Mouse (Mus musculus) 3T3-L1 (cell line): ENCODE results near the gene Btaf1.
A peak's percentile ranks its signal among the peaks of the same experiment; 100 is the strongest.

Source experiments
- DNase-seq: peaks from one replicate; pipeline ENCODE4 v3.0.0-alpha.2; 2015; ENCODE audit warnings: low read depth, low spot score

The Btaf1 gene

GRCm38 (mm10) chr19:36925671-36926552 lies at the start of gene Btaf1:
TSS of gene Btaf1 (plus strand) at chr19:36926079.
- peak; percentile 85 for DNase-seq

- DNase-seq: no peak
These were observed 48.5 kb upstream of the Btaf1 start for GRCm38 (mm10) chr19:36877329-36877728.

- no peak for DNase-seq
These were observed 47.0 kb upstream of the Btaf1 start for GRCm38 (mm10) chr19:36878743-36879495.

- peak; percentile 68 for DNase-seq
These were observed 42.8 kb upstream of the Btaf1 start for GRCm38 (mm10) chr19:36883119-36883518.

DNA sequence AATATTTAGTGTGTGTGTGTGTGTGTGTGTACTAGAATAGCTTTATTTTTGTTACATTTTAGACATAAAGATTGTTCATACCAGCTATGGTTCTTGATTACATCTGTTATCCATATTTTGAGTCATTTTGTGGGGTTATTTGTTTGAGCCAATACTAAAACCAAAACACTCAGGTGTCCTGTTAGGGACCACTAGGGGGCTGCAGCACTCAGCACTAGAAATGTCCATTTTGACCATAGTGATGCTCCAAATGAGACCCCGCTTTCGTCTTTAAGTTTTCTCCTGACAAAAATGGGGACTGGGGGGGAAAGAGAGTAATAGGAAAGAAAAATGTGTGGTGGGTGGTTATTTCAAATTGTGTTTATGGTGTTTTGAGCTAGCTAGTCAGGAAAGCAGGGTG lies 39.6 kb upstream of the Btaf1 start:
- peak; percentile 40 for DNase-seq

GRCm38 (mm10) chr19:36887706-36888105 lies 38.2 kb upstream of the Btaf1 start:
- DNase-seq: no peak

- DNase-seq: no peak
These were observed 34.1 kb upstream of the Btaf1 start for GRCm38 (mm10) chr19:36891746-36892145.

DNA sequence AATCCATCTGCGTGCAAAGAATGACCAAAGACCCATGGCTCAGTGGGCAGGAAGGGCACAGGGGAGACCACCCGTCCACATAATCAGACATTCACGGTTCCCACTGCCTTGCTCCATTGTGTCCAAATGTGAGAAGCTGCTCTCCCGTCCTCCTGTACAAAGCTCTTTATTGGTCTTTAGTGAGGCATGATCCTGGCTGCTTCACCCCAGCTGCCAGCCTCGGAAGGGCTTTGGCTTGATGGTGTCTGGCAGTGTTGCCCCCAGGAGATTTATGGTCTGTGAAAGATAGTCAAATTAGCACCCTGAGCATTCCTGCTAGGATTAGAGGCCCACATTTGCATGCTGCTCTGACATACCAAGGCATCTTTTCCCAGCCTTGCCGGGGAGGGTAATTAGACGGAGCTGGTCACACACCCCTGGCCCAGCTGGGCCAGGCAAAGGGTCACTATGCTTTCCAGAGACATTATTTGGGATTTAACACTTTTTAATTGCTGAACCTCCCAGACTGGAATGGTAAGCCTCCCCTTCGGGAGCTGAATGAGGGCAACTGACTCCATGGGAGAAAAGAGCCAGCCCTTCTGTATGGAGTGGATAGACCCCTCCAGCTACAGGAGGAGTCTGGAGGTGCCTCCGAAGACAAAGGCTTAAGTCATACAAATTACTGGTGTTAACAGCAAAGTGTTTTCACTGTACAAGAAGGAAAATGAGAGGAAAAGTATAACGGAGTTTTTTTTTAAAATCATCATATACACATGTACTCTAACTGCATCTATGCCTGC lies 28.9 kb upstream of the Btaf1 start:
- DNase-seq: no peak

DNA sequence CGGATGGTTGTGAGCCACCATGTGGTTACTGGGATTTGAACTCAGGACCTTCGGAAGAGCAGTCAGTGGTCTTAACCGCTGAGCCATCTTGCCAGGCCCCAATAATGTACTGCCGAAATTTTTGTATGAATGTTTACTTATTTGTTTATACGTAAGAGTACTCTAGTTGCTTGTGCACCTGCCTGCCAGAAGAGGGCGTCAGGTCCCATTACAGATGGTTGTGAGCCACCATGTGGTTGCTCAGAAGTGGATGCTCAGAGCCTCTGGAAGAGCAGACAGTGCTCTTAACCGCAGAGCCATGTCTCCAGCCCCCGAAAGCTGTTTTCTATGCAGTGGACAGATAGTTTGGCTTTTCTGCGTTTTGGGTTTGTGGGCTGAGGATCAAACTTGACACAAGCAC lies 28.1 kb upstream of the Btaf1 start:
- no peak for DNase-seq

DNA sequence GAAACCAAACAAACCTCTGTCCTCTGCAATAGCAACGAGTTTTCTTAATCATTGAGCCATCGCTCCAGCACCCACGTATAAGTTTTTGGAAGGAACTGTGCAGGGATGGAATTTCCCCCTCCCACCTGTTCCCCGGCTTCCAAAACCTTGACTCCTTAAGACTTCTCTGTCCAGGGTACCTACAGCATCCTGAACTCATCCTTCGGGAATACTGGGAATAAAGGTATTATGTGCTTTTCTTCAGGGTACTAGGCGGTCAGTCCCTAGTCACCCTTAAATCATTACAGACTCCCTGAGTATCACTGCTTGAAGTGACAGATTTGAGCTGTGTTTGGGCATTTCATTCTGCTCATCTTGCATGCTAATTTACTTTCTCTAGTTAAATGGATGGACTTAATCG lies 22.5 kb upstream of the Btaf1 start:
- no peak for DNase-seq

GRCm38 (mm10) chr19:36904211-36905007 lies 21.5 kb upstream of the Btaf1 start:
- DNase-seq: no peak

GRCm38 (mm10) chr19:36909150-36909549 lies 16.7 kb upstream of the Btaf1 start:
- no peak for DNase-seq

DNA sequence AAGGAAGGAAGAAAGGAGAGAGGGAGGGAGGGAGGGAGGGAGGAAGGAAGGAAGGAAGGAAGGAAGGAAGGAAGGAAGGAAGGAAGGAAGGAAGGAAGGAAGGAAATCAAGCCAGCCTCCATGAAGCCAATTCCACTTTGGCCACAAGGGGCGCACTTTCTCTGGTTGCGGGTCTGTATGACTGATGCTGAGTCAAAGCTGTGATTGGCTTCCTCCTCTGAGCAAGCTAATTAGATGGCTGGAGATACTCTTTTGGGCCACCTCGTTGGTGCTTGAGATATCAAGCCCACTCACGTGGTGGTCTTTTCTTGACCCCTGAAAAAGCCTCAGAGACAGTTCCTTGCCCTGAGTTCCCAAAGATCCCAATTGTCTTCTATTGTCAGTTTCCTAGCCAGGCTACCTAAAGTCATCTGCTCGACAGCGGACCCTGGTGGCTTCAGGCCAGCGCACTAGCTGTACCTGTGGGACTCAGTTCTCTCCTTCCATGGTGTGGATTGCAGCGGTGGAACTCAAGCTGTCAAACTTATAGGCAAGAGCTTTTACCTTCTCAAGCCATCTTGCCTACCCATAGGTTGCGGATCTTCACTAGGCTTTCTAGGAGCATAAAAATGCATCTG lies 16.1 kb upstream of the Btaf1 start:
- DNase-seq: peak; percentile 81

GRCm38 (mm10) chr19:36910424-36911045 lies 15.3 kb upstream of the Btaf1 start:
- no peak for DNase-seq

DNA sequence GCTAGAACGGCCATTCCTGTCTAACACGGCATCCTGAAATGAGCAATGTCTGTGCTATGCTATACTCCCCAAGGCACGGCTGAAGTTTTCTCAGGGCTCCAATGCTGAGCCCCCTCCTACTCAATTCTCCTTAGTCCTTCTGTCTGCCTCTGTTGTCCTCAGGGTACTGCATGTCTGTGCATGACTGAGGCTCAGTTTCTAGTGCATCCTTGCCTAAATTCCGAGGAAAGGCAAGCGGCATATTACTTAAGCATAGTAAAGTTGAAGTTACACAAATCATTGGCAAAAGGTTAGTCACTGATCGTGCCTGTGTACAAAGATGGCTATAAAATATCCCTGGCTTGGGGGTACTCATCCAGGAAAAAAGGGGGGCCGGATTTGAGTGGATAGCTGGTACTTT lies 12.8 kb upstream of the Btaf1 start:
- no peak for DNase-seq

GRCm38 (mm10) chr19:36916206-36916605 lies 9.7 kb upstream of the Btaf1 start:
- no peak for DNase-seq

GRCm38 (mm10) chr19:36916876-36917389 lies 8.9 kb upstream of the Btaf1 start:
- DNase-seq: no peak

DNA sequence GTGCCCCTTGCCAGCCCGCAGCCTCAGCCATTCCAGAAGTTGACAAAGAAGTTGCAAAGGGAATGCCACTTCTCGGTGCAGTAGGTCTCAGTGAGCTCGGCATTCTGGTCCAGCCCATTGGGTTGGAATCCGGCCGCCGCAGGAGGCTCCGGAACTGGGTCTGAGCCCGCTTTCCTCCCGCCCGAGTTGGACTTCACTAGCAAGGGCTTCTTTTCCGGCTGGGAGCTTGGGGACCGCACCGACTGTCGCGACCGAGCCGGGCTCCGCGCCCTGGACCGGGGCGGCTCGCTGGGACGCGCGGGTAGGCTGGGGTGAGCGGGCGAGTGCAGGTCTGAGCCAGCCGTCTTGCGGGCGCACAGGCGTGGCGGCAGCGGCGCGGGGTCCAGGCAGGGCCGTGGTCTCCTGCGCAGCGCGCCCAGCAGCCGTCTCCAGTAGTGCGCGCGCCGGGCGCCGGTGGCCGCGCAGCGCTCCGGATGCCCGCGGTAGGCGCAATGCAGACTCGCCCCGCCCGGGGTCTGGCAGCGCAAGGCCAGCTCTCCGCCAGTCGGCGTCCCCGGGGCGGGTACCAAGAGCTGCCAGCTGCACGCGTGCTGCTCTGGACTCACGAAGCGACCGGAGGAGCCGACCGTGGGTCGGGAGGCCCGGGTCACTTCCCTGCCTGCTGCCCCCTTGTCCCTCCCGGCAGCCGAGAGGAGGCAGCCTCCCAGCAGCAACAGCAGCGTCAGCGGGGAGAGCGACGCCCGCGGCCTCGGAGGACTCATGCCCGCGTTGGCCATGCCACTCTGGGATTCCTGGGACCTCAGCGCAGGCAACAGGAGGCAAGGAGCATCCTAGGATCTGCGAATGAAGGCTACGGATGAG lies 7.2 kb upstream of the Btaf1 start:
- DNase-seq: peak; percentile 72

DNA sequence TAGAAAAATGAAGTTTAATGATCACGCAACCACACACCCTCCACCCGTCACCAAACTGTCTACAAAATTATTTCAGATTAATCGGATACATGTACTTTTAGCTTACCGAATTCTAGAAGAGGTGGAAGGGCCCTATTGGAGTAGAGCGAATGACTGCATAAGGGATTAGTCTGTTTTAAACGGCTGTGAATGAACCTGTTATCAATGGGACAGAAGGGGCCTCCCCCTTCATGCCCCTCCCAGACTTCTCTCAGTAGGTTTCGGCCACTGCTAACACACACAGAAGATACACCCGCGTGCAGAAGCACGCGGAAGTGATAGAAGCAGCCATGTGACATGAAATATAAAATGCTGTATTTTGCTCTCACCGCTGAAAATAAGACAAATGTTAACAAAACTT lies 6.4 kb upstream of the Btaf1 start, which contains the start of gene Fgfbp3:
Gene Fgfbp3 (minus strand): TSS at position 150 of the 400 bp plus-strand sequence.
- DNase-seq: peak; percentile 31
